Mouse (Mus musculus): ENCODE measurements around the gene Col27a1.

Col27a1 gene

GRCm38 (mm10) chr4:63226164-63226882, 12.5 kb downstream of the Col27a1 start:
- no peak for DNase-seq

- no peak for DNase-seq
Measured at GRCm38 (mm10) chr4:63226883-63227235, 13.1 kb downstream of the Col27a1 start.

GRCm38 (mm10) chr4:63228943-63229342, 15.1 kb downstream of the Col27a1 start:
- peak in 1 of 2 experiments; percentile 42 for DNase-seq

- peak; percentile 75 to 81 for DNase-seq
Measured at GRCm38 (mm10) chr4:63229991-63230581, 16.3 kb downstream of the Col27a1 start.

- DNase-seq = peak; percentile 69 to 73
Measured at GRCm38 (mm10) chr4:63231121-63231520, 17.3 kb downstream of the Col27a1 start.

GRCm38 (mm10) chr4:63232542-63233020, 18.8 kb downstream of the Col27a1 start:
- DNase-seq = peak; percentile 38 to 57

- DNase-seq = peak in 1 of 2 experiments; percentile 26
Measured at GRCm38 (mm10) chr4:63233557-63234452, 20.0 kb downstream of the Col27a1 start.

- DNase-seq = no peak
Measured at GRCm38 (mm10) chr4:63234852-63235251, 21.0 kb downstream of the Col27a1 start.

GRCm38 (mm10) chr4:63236235-63236634, 22.4 kb downstream of the Col27a1 start:
- DNase-seq = peak in 1 of 2 experiments; percentile 59

- peak; percentile 53 to 72 for DNase-seq
Measured at GRCm38 (mm10) chr4:63237225-63237624, 23.4 kb downstream of the Col27a1 start.

- DNase-seq = no peak
Measured at GRCm38 (mm10) chr4:63238141-63238540, 24.3 kb downstream of the Col27a1 start.

GRCm38 (mm10) chr4:63238722-63239121, 24.9 kb downstream of the Col27a1 start:
- DNase-seq = no peak

GRCm38 (mm10) chr4:63241031-63241430, 27.2 kb downstream of the Col27a1 start:
- DNase-seq = peak; percentile 42 to 48

GRCm38 (mm10) chr4:63247991-63248390, 34.2 kb downstream of the Col27a1 start:
- DNase-seq = no peak

GRCm38 (mm10) chr4:63248951-63249350, 35.1 kb downstream of the Col27a1 start:
- no peak for DNase-seq

GRCm38 (mm10) chr4:63251760-63252159, 38.0 kb downstream of the Col27a1 start:
- no peak for DNase-seq

- peak in 1 of 2 experiments; percentile 22 for DNase-seq
Measured at GRCm38 (mm10) chr4:63253716-63254115, 39.9 kb downstream of the Col27a1 start.

- DNase-seq = no peak
Measured at GRCm38 (mm10) chr4:63254151-63254550, 40.3 kb downstream of the Col27a1 start.

- no peak for DNase-seq
Measured at GRCm38 (mm10) chr4:63256371-63256770, 42.6 kb downstream of the Col27a1 start.

- peak in 1 of 2 experiments; percentile 46 for DNase-seq
Measured at GRCm38 (mm10) chr4:63257346-63257745, 43.5 kb downstream of the Col27a1 start.

- no peak for DNase-seq
Measured at GRCm38 (mm10) chr4:63258096-63258495, 44.3 kb downstream of the Col27a1 start.

GRCm38 (mm10) chr4:63259066-63259465, 45.3 kb downstream of the Col27a1 start:
- peak; percentile 70 to 72 for DNase-seq

GRCm38 (mm10) chr4:63260506-63260905, 46.7 kb downstream of the Col27a1 start:
- no peak for DNase-seq
